Comparison of ENCODE assay signal across 32 mouse cellular contexts in the genomic region with DNA sequence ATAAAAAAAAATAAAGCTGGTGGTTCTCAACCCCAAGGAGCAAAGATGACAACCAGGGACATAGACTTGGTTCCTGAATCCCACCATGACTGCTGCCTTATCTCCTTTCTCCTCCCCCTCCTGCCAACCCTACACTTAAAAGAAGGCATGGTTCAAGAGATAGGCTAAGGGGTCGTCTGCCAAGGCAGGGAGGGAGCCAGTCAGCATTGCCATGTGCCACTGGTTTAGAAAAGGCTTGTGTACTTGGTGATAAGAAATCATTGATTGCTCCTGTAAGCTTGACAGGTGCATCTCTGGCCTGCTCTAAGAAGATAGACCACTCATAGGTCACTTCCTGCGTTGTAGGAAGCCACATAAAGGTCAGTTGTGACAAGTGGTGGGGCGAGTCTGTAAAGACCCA. TPM values are rescaled to one million over a fixed set of nuclear protein-coding genes. Genes with fewer than 3 reads are reported as not detected.
A peak's percentile ranks its signal among the peaks of the same experiment; 100 is the strongest.
DNase-seq lines count a peak whose midpoint lies in the region; ATAC-seq and TF ChIP-seq lines count a peak whose summit lies in the region.
"Had no signal": no experiment of that assay in that cellular context is flagged by ENCODE, and none has a peak within 500 bp of the region (broad histone marks: within the 10 kb centered on the region; RNA-seq: fewer than 3 reads in every experiment).

No protein-coding gene starts in this region.

- 11% methylated on average over 3 of the region's 3 CpGs for WGBS in liver, embryonic 13.5 days (ENCODE audit: insufficient replicate concordance)

- no peaks in the 10 kb centered on the region for H3K27me3 ChIP-seq in erythroblast, embryonic 14.5 days (ENCODE audit: control insufficient read depth)
- H3K27me3 ChIP-seq in MEL (ENCODE audit: control insufficient read depth in 1 of 2, insufficient read depth in 2 of 2, low read length in 2 of 2) = no peaks in the 10 kb centered on the region
- H3K27me3 ChIP-seq in liver, embryonic 13.5 days = no peaks in the 10 kb centered on the region
- H3K27me3 ChIP-seq: embryonic facial prominence, embryonic 15.5 days; heart, embryonic 12.5 days; midbrain, embryonic 15.5 days; neural tube, embryonic 15.5 days had no signal

- TF ChIP-seq POLR2A in MEL (IDR thresholded peaks at IDR 0.05; ENCODE audit: control insufficient read depth in 1 of 2, insufficient read depth in 1 of 2, low read depth in 1 of 2, low read length in 2 of 2, poor library complexity in 1 of 2) = no peak

- no peak overlapping the region for H3K27ac ChIP-seq in MEL (ENCODE audit: control insufficient read depth, low read depth, low read length)
- H3K27ac ChIP-seq in liver, embryonic 13.5 days = peak overlapping the region; percentile 95
- H3K27ac ChIP-seq: embryonic facial prominence, embryonic 10.5 days; embryonic facial prominence, embryonic 15.5 days; forebrain, embryonic 10.5 days; gastrocnemius, adult 2 months; hindbrain, embryonic 14.5 days; midbrain, embryonic 15.5 days; neural tube, embryonic 15.5 days; stomach, postnatal 0 days had no signal

- TF ChIP-seq RAD21 in MEL (IDR thresholded peaks at IDR 0.05; ENCODE audit: low read depth, low read length) = no peak

- no peak for TF ChIP-seq CTCF in MEL (IDR thresholded peaks at IDR 0.05 in 2 of 3, conservative IDR thresholded peaks at IDR 0.05 in 1 of 3; ENCODE audit: control insufficient read depth in 1 of 3, insufficient read depth in 1 of 3, low read depth in 2 of 3, low read length in 3 of 3, poor library complexity in 1 of 3, severe bottlenecking in 1 of 3)

- H3K4me2 ChIP-seq in liver, embryonic 13.5 days = peak overlapping the region; percentile 97
- H3K4me2 ChIP-seq: embryonic facial prominence, embryonic 15.5 days; heart, embryonic 12.5 days; hindbrain, embryonic 14.5 days; lung, embryonic 14.5 days; midbrain, embryonic 15.5 days; neural tube, embryonic 15.5 days had no signal

- peak overlapping the region; percentile 89 for H3K4me3 ChIP-seq in erythroblast, embryonic 14.5 days (replicated peaks)
- no peak overlapping the region for H3K4me3 ChIP-seq in MEL (ENCODE audit: control insufficient read depth in 1 of 2, insufficient read depth in 1 of 2, low read depth in 2 of 2, low read length in 2 of 2)
- H3K4me3 ChIP-seq in liver, embryonic 13.5 days (replicated peaks) = peak overlapping the region; percentile 95
- H3K4me3 ChIP-seq: embryonic facial prominence, embryonic 10.5 days; embryonic facial prominence, embryonic 15.5 days; forebrain, embryonic 10.5 days; gastrocnemius, adult 2 months; heart, embryonic 12.5 days; midbrain, embryonic 15.5 days; neural tube, embryonic 15.5 days had no signal

- H3K9me3 ChIP-seq in erythroblast, embryonic 14.5 days (ENCODE audit: control insufficient read depth, low read length) = no peaks in the 10 kb centered on the region
- H3K9me3 ChIP-seq in MEL (replicated peaks; ENCODE audit: insufficient read depth, low read length) = no peaks in the 10 kb centered on the region
- no peaks in the 10 kb centered on the region for H3K9me3 ChIP-seq in liver, embryonic 13.5 days (replicated peaks)
- H3K9me3 ChIP-seq: embryonic facial prominence, embryonic 10.5 days; embryonic facial prominence, embryonic 15.5 days; forebrain, embryonic 10.5 days; heart, embryonic 12.5 days; midbrain, embryonic 15.5 days; neural tube, embryonic 15.5 days had no signal

- peaks cover 76% of the 10 kb centered on the region for H3K4me1 ChIP-seq in erythroblast, embryonic 14.5 days (ENCODE audit: control insufficient read depth)
- peaks cover 7 to 31% of the 10 kb centered on the region in 2 experiments for H3K4me1 ChIP-seq in MEL (ENCODE audit: control insufficient read depth in 1 of 2, insufficient read depth in 2 of 2, low read length in 2 of 2)
- peaks cover 72% of the 10 kb centered on the region for H3K4me1 ChIP-seq in liver, embryonic 13.5 days (replicated peaks)

- no peak for ATAC-seq in erythroblast, adult 5-6 weeks (replicated peaks; ENCODE audit: low FRiP score, poor library complexity, severe bottlenecking)
- peak; percentile 52 for ATAC-seq in liver, embryonic 13.5 days (ENCODE audit: low read depth)
- peak; percentile 50 for ATAC-seq in megakaryocyte progenitor cell, adult 5-6 weeks (replicated peaks; ENCODE audit: poor library complexity)
- ATAC-seq: forebrain, embryonic 16.5 days; midbrain, embryonic 15.5 days had no signal

- H3K79me2 ChIP-seq in MEL (ENCODE audit: control insufficient read depth, insufficient read depth, low read length, poor library complexity) = peaks cover 53% of the 10 kb centered on the region

- H3K9ac ChIP-seq in MEL (ENCODE audit: control insufficient read depth, low read depth, low read length, poor library complexity, severe bottlenecking) = no peak overlapping the region
- H3K9ac ChIP-seq in liver, embryonic 13.5 days = peak overlapping the region; percentile 99
- H3K9ac ChIP-seq: embryonic facial prominence, embryonic 15.5 days; heart, embryonic 12.5 days; hindbrain, embryonic 14.5 days; lung, embryonic 14.5 days; midbrain, embryonic 15.5 days; neural tube, embryonic 15.5 days had no signal

- H3K36me3 ChIP-seq in erythroblast, embryonic 14.5 days (ENCODE audit: control insufficient read depth) = peaks cover 71% of the 10 kb centered on the region
- H3K36me3 ChIP-seq in MEL (ENCODE audit: control insufficient read depth in 1 of 2, insufficient read depth in 2 of 2, low read length in 2 of 2) = peaks cover 0 to 37% of the 10 kb centered on the region in 2 experiments; a peak in 3 of 4 replicates
- peaks cover 39% of the 10 kb centered on the region for H3K36me3 ChIP-seq in liver, embryonic 13.5 days
- H3K36me3 ChIP-seq: midbrain, embryonic 15.5 days had no signal

- peak; percentile 31 to 68; a peak in 2 of 4 replicates for TF ChIP-seq EP300 in MEL (IDR thresholded peaks at IDR 0.05; ENCODE audit: low read depth in 1 of 2, low read length in 2 of 2)

- DNase-seq in MEL (ENCODE audit: low read depth, low spot score) = peak; percentile 62
- DNase-seq in liver, embryonic 13.5 days = peak; percentile 73
- no peak for DNase-seq in T-cell, adult 2 months (ENCODE audit: low spot score)
- no peak for DNase-seq in cerebellum, adult 9-11 months
- DNase-seq in right cerebral cortex, postnatal 14 days = no peak
- DNase-seq: adrenal gland, postnatal 25 days; cerebellum, adult 18-20 months; cerebellum, postnatal 14 days; gastrocnemius, adult 2 months; gastrocnemius, postnatal 36 days; heart, adult 18-20 months; kidney, adult 18-20 months; kidney, postnatal 4 days; layer of hippocampus, postnatal 36 days; left cerebral cortex, postnatal 4 days; lung, embryonic 14.5 days; retina, postnatal 1 day; right cerebral cortex, postnatal 25 days; thymus, adult 18-20 months; thymus, postnatal 25 days had no signal

RNA-seq across cellular contexts. Expression of a gene that starts 4.9 kb away (rescaled TPM):
- 21.9 and 23.6 TPM in 2 replicates for polyA plus RNA-seq in erythroblast, embryonic 14.5 days (2012)
- 14.4 and 35.2 TPM in 2 replicates for total RNA-seq in erythroblast, adult 5-6 weeks (2015; ENCODE audit: low replicate concordance)
- total RNA-seq in erythroblast, adult 5-6 weeks (2017; ENCODE audit: low replicate concordance) = 23.6 and 31.2 TPM in 2 replicates
- total RNA-seq in MEL (2012; rRNA removed) = 41.9 and 50.3 TPM in 2 replicates
- polyA plus RNA-seq in MEL (2012; ENCODE audit: insufficient read depth in 1 of 2, insufficient read length in 2 of 2, low read depth in 1 of 2, low replicate concordance in 2 of 2, missing spikeins in 1 of 2) = 10 to 100 TPM in 1 of 2 experiments, not detected in 1; 92.2 TPM
- 32.6 and 36.9 TPM in 2 replicates for polyA plus RNA-seq in liver, embryonic 13.5 days (2015; fragmentation: Nextera tagmentation; extraction: Ambion mirVana)
- total RNA-seq in megakaryocyte progenitor cell, adult 5-6 weeks (2015) = 31.0 and 34.5 TPM in 2 replicates
- total RNA-seq in megakaryocyte progenitor cell, adult 5-6 weeks (2017) = 48.2 and 58.6 TPM in 2 replicates

RNA-seq across cellular contexts. Expression of a gene that starts 7.8 kb away (rescaled TPM):
- polyA plus RNA-seq in erythroblast, embryonic 14.5 days (2012) = 1.8 and 2.5 TPM in 2 replicates
- total RNA-seq in erythroblast, adult 5-6 weeks (2015; ENCODE audit: low replicate concordance) = 6.0 and 6.7 TPM in 2 replicates
- 9.1 and 9.2 TPM in 2 replicates for total RNA-seq in erythroblast, adult 5-6 weeks (2017; ENCODE audit: low replicate concordance)
- total RNA-seq in MEL (2012; rRNA removed) = 37.8 and 47.2 TPM in 2 replicates
- polyA plus RNA-seq in MEL (2012; ENCODE audit: insufficient read depth in 1 of 2, insufficient read length in 2 of 2, low read depth in 1 of 2, low replicate concordance in 2 of 2, missing spikeins in 1 of 2) = 10 to 100 TPM in 1 of 2 experiments, not detected in 1; 46.5 TPM
- 20.0 and 21.6 TPM in 2 replicates for polyA plus RNA-seq in liver, embryonic 13.5 days (2015; fragmentation: Nextera tagmentation; extraction: Ambion mirVana)
- total RNA-seq in megakaryocyte progenitor cell, adult 5-6 weeks (2015) = 16.0 and 18.9 TPM in 2 replicates
- total RNA-seq in megakaryocyte progenitor cell, adult 5-6 weeks (2017) = 25.1 and 26.2 TPM in 2 replicates

RNA-seq across cellular contexts. Expression of a gene that starts 24.9 kb away (rescaled TPM):
- 12.2 and 13.5 TPM in 2 replicates for polyA plus RNA-seq in erythroblast, embryonic 14.5 days (2012)
- 40.9 and 49.3 TPM in 2 replicates for total RNA-seq in erythroblast, adult 5-6 weeks (2015; ENCODE audit: low replicate concordance)
- 26.8 and 57.8 TPM in 2 replicates for total RNA-seq in erythroblast, adult 5-6 weeks (2017; ENCODE audit: low replicate concordance)
- 161 and 174 TPM in 2 replicates for total RNA-seq in MEL (2012; rRNA removed)
- 100 to 1,000 TPM; 281 to 829 TPM for polyA plus RNA-seq in MEL (2012; ENCODE audit: insufficient read depth in 1 of 2, insufficient read length in 2 of 2, low read depth in 1 of 2, low replicate concordance in 2 of 2, missing spikeins in 1 of 2)
- polyA plus RNA-seq in liver, embryonic 13.5 days (2015; fragmentation: Nextera tagmentation; extraction: Ambion mirVana) = 199 and 225 TPM in 2 replicates
- total RNA-seq in megakaryocyte progenitor cell, adult 5-6 weeks (2015) = 197 and 207 TPM in 2 replicates
- 85.1 and 112 TPM in 2 replicates for total RNA-seq in megakaryocyte progenitor cell, adult 5-6 weeks (2017)

RNA-seq across cellular contexts. Expression of a gene that starts 36.5 kb away (rescaled TPM):
- polyA plus RNA-seq in erythroblast, embryonic 14.5 days (2012) = 5.9 and 7.1 TPM in 2 replicates
- 0.77 and 4.4 TPM in 2 replicates for total RNA-seq in erythroblast, adult 5-6 weeks (2015; ENCODE audit: low replicate concordance)
- total RNA-seq in erythroblast, adult 5-6 weeks (2017; ENCODE audit: low replicate concordance) = 5.3 and 16.6 TPM in 2 replicates
- total RNA-seq in MEL (2012; rRNA removed) = 29.6 and 34.3 TPM in 2 replicates
- polyA plus RNA-seq in MEL (2012; ENCODE audit: insufficient read depth in 1 of 2, insufficient read length in 2 of 2, low read depth in 1 of 2, low replicate concordance in 2 of 2, missing spikeins in 1 of 2) = 10 to 100 TPM in 1 of 2 experiments, not detected in 1; 56.2 TPM
- 18.6 and 19.3 TPM in 2 replicates for polyA plus RNA-seq in liver, embryonic 13.5 days (2015; fragmentation: Nextera tagmentation; extraction: Ambion mirVana)
- total RNA-seq in megakaryocyte progenitor cell, adult 5-6 weeks (2015) = 13.8 and 19.0 TPM in 2 replicates
- total RNA-seq in megakaryocyte progenitor cell, adult 5-6 weeks (2017) = 47.9 and 65.2 TPM in 2 replicates

RNA-seq across cellular contexts. Expression of a gene that starts 36.8 kb away (rescaled TPM):
- not detected in 2 replicates for polyA plus RNA-seq in erythroblast, embryonic 14.5 days (2012)
- total RNA-seq in erythroblast, adult 5-6 weeks (2015; ENCODE audit: low replicate concordance) = 3.3 and 3.5 TPM in 2 replicates
- 0.70 and 5.0 TPM in 2 replicates for total RNA-seq in erythroblast, adult 5-6 weeks (2017; ENCODE audit: low replicate concordance)
- 0.35 and 0.39 TPM in 2 replicates for total RNA-seq in MEL (2012; rRNA removed)
- polyA plus RNA-seq in MEL (2012; ENCODE audit: insufficient read depth in 1 of 2, insufficient read length in 2 of 2, low read depth in 1 of 2, low replicate concordance in 2 of 2, missing spikeins in 1 of 2) = under 1 TPM in 1 of 2 experiments, not detected in 1; 0.60 TPM
- polyA plus RNA-seq in liver, embryonic 13.5 days (2015; fragmentation: Nextera tagmentation; extraction: Ambion mirVana) = 0.12 and 0.39 TPM in 2 replicates
- 0.61 and 1.5 TPM in 2 replicates for total RNA-seq in megakaryocyte progenitor cell, adult 5-6 weeks (2015)
- 0.92 and 1.4 TPM in 2 replicates for total RNA-seq in megakaryocyte progenitor cell, adult 5-6 weeks (2017)

Comparison
In these comparisons a context has a peak if more than half of its experiments do, and no peak if none do; other contexts are left out.
1. H3K4me3 ChIP-seq: peak in erythroblast, embryonic 14.5 days (single experiment) and liver, embryonic 13.5 days (single experiment); none in MEL (0 of 2).
2. DNase-seq: peak in MEL (single experiment) and liver, embryonic 13.5 days (single experiment); none in T-cell, adult 2 months (single experiment), cerebellum, adult 9-11 months (single experiment) and right cerebral cortex, postnatal 14 days (single experiment).